Mouse (Mus musculus) midbrain, postnatal 0 days (tissue): ENCODE measurements around the gene Tex37. TPM values are rescaled to one million over a fixed set of nuclear protein-coding genes. Genes with fewer than 3 reads are reported as not detected.

Experiments
- ATAC-seq: fragments of 200-750 bp; cut with Nextera tagmentation; 2 replicates; pipeline ENCODE4 v1.8.0; 2017; ENCODE audit warnings: moderate number of reproducible peaks, mild to moderate bottlenecking, moderate TSS enrichment, moderate library complexity; ENCODE audit not compliant: low FRiP score
- DNase-seq: peaks from one replicate; pipeline ENCODE4 v3.0.0-alpha.2; 2015; ENCODE audit warnings: low spot score
- H3K27ac ChIP-seq: fragments of 300-500 bp; sonication (generic); 2 replicates; pipeline ENCODE4 v1.5.1; 2014; ENCODE audit warnings: low read depth, mild to moderate bottlenecking, low read length, mixed read lengths
- H3K27me3 ChIP-seq: fragments of 300-500 bp; sonication (generic); 2 replicates; pipeline ENCODE4 v1.6.1; 2014; ENCODE audit warnings: low read length, control low read depth, mixed read lengths; ENCODE audit not compliant: insufficient read depth
- H3K36me3 ChIP-seq: fragments of 300-500 bp; sonication (generic); 2 replicates; pipeline ENCODE4 v1.6.1; 2014; ENCODE audit warnings: low read length, control low read depth, mixed read lengths; ENCODE audit not compliant: insufficient read depth
- H3K4me1 ChIP-seq: fragments of 300-500 bp; sonication (generic); 2 replicates; pipeline ENCODE4 v1.6.1; 2014; ENCODE audit warnings: mild to moderate bottlenecking, control low read depth, antibody characterized with exemption, low read length, mixed read lengths; ENCODE audit not compliant: insufficient read depth
- H3K4me2 ChIP-seq: fragments of 300-500 bp; sonication (generic); 2 replicates; pipeline ENCODE4 v1.6.1; 2014; ENCODE audit warnings: low read depth, mild to moderate bottlenecking, low read length, mixed read lengths; ENCODE audit not compliant: poor library complexity, severe bottlenecking
- H3K4me3 ChIP-seq: fragments of 300-500 bp; sonication (generic); 2 replicates; pipeline ENCODE4 v1.5.1; 2014; ENCODE audit warnings: low read depth, mild to moderate bottlenecking, low read length, moderate library complexity
- H3K9ac ChIP-seq: fragments of 300-500 bp; sonication (generic); replicated peaks from 2 replicates; pipeline ENCODE4 v1.6.1; 2014; ENCODE audit warnings: mild to moderate bottlenecking, low read length, moderate library complexity, mixed read lengths; ENCODE audit not compliant: poor library complexity, severe bottlenecking
- H3K9me3 ChIP-seq: fragments of 300-500 bp; sonication (generic); 2 replicates; pipeline ENCODE4 v1.6.1; 2016; ENCODE audit warnings: low read length, control low read depth
- CTCF ChIP-seq: IDR thresholded peaks from 2 replicates; pipeline ENCODE4 v1.5.1; 2016; ENCODE audit warnings: antibody characterized with exemption, mild to moderate bottlenecking
- WGBS: fragments of 180-500 bp; shearing (Covaris S2); extraction: QIAGEN DNeasy Blood & Tissue Kit; methylation state at CpG from one replicate; pipeline ENCODE4 v1.1.7; 2014; 5-methylcytosine and 5-hydroxymethylcytosine counted together
- polyA plus RNA-seq: library from polyadenylated mRNA; unstranded; fragments of >200 nt; fragmentation: Nextera tagmentation; extraction: Ambion mirVana; gene quantifications from 2 replicates; pipeline ENCODE4 v1.2.1, GENCODE M21; 2015
- total RNA-seq: library from RNA; depleted of rRNA; stranded (reverse); fragments of >200 nt; gene quantifications from 2 replicates; pipeline ENCODE4 v1.2.3, GENCODE M21; 2014

Gene Tex37
- total and polyA plus RNA-seq, 2 experiments from 2014 or later = not detected

DNA sequence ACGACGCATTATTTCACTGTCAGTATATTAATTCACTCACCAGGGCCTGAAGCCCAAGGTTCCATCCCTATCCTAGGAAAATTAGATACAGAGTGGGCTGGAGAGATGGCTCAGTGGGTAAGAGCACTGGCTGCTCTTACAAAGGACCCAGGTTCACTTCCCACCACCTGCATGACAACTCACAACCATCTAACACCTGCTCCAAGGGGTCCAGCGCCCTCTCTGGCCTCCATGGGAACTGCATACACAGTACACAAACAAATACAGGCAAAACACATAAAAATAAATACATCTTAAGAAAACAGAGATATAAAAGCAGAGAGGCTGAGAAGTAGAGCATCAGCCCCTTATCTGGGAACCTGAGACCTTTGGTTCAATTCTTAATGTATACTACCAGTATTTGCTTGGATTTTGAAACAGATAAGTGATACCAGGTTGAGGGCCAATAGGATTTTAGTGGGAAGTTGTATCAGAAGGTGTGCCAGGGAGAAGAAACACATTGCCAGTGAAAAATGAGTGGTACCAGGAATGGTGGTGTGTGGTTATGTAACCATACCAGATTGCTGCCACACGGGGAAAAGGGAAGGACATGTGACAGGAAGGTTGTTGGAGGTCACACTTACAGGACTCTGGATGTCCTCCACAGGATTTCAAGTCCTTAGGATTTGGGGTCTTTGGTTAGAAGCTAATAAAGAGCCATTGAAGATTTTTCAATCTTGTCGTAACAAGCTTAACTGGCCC is 44.5 kb downstream of the Tex37 start:
- no peak overlapping the region for H3K4me2 ChIP-seq
- H3K4me1 ChIP-seq = no peaks in the 10 kb centered on the region
- WGBS = 74% methylated on average over 5 of the region's 5 CpGs
- H3K36me3 ChIP-seq = no peaks in the 10 kb centered on the region
- no peak overlapping the region for H3K9ac ChIP-seq
- H3K9me3 ChIP-seq = no peaks in the 10 kb centered on the region
- H3K4me3 ChIP-seq = no peak overlapping the region
- no peak overlapping the region for H3K27ac ChIP-seq
- no peak for ATAC-seq
- peak; percentile 54 for TF ChIP-seq CTCF
- no peak for DNase-seq
- no peaks in the 10 kb centered on the region for H3K27me3 ChIP-seq

DNA sequence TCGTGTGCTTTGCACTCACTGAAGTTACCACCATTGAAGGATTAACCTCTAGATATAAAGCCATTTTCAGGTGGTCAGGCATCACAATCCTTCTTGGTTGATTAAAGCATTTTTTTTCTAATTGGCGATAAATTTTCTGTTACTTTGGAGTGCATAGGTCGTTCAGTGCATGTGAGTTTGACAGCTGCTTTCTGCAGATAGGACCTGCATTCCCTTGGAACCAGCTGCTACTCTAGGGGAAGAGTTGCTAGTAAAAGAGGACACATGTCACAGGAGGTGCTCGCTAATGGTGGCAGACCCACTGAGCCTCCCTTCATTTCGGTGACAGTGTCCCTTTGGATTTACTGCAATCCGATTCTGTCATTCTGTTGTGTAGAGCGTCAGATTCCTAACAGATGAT is 46.2 kb downstream of the Tex37 start:
- no peak overlapping the region for H3K27ac ChIP-seq
- WGBS = 72% methylated on average over 7 of the region's 7 CpGs

DNA sequence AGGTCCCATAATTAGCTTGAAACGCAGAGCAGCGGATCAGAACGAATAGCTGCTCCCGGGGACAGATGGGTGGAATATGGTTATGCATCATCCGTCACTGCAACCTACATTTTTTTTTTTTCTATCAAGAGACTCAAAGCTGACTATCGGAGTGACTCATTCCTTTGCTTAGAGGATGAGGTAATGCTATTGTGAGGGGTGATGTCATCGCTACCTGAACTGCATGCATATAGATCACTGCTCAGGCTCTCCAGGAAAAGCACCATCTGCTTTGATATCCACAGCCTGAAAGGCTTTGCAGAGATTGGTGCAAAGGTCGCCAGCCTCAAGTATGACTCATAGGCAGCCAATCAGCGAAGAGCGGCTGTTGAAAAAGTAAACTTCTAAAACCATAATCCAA is 46.6 kb downstream of the Tex37 start:
- DNase-seq (peak; percentile 64), ATAC-seq (peak; percentile 90)
- H3K36me3 ChIP-seq = no peaks in the 10 kb centered on the region
- TF ChIP-seq CTCF = no peak
- H3K4me2 ChIP-seq = peak overlapping the region; percentile 13; the same call in 1 of the 2 replicates
- H3K27ac ChIP-seq = 0 out of 2 replicates have a peak overlapping the region, but pooled peaks have one; percentile 34
- H3K9ac ChIP-seq = no peak overlapping the region
- WGBS = 66% methylated on average over 10 of the region's 10 CpGs
- H3K4me3 ChIP-seq = no peak overlapping the region
- H3K9me3 ChIP-seq = no peaks in the 10 kb centered on the region
- no peaks in the 10 kb centered on the region for H3K27me3 ChIP-seq
- no peaks in the 10 kb centered on the region for H3K4me1 ChIP-seq

More for the DNA sequence above, 46.2 kb downstream of the Tex37 start:
- H3K27me3 ChIP-seq = no peaks in the 10 kb centered on the region
- no peaks in the 10 kb centered on the region for H3K36me3 ChIP-seq
- no peak for TF ChIP-seq CTCF
- H3K9me3 ChIP-seq = no peaks in the 10 kb centered on the region
- no peaks in the 10 kb centered on the region for H3K4me1 ChIP-seq
- H3K9ac ChIP-seq = no peak overlapping the region
- ATAC-seq = peak; percentile 22; the same call in 1 of the 2 replicates
- H3K4me3 ChIP-seq = no peak overlapping the region
- no peak overlapping the region for H3K4me2 ChIP-seq
- DNase-seq = no peak

DNA sequence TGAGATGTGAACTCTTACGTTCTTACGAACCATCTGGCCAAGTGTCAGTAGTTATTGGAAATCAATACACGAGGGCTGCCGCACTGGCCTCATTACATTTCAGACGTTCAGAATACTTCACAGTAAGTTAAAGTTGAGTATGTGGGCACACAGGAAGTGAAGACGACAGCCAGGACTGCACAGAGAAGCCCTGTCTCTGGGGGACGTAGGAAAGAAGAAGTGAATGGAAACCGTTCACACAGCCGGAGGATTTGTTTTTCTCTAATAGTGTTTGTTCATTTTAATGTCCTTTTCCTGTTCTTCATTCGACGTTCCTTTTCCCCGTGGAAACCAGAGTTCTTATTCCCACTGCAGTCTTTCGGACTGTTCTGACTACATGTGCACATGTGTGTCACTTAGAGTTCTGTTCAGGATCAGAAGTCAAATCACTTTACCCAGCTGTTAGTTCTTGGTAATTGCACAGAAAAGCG is 47.2 kb downstream of the Tex37 start:
- Histone ChIP-seq H3K4me1 (no peaks in the 10 kb centered on the region), H3K9ac (no peak overlapping the region), H3K4me3 (no peak overlapping the region), H3K27me3 (no peaks in the 10 kb centered on the region), H3K9me3 (no peaks in the 10 kb centered on the region), H3K4me2 (peak overlapping the region; percentile 13; the same call in 1 of the 2 replicates), H3K36me3 (no peaks in the 10 kb centered on the region), H3K27ac (0 out of 2 replicates have a peak overlapping the region, but pooled peaks have one; percentile 34)
- DNase-seq (no peak), ATAC-seq (no peak)
- no peak for TF ChIP-seq CTCF
- WGBS = 70% methylated on average over 14 of the region's 14 CpGs

DNA sequence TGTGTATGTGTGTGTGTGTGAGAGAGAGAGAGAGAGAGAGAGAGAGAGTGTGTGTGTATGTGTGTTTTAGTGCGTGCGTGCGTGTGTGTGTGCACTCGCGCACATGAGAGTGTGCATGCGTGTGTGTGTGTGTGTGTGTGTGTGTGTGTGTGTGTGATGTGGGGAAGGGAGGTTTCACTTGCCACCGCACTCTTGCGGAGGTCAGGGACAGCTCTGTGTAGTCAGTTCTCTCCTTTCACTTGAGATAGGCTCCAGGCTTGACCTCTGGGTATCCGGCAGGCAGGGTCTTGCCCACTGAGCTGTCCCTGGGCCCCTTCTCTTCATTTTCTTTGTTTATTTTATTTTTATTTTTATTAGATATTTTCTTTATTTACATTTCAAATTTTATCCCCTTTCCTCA is 51.4 kb downstream of the Tex37 start:
- DNase-seq = no peak
- no peak for ATAC-seq
- Histone ChIP-seq H3K4me3 (no peak overlapping the region), H3K36me3 (no peaks in the 10 kb centered on the region), H3K27ac (no peak overlapping the region), H3K27me3 (no peaks in the 10 kb centered on the region), H3K9me3 (no peaks in the 10 kb centered on the region), H3K9ac (no peak overlapping the region), H3K4me1 (no peaks in the 10 kb centered on the region), H3K4me2 (no peak overlapping the region)
- 91% methylated on average over 9 of the region's 9 CpGs for WGBS
- TF ChIP-seq CTCF = no peak

DNA sequence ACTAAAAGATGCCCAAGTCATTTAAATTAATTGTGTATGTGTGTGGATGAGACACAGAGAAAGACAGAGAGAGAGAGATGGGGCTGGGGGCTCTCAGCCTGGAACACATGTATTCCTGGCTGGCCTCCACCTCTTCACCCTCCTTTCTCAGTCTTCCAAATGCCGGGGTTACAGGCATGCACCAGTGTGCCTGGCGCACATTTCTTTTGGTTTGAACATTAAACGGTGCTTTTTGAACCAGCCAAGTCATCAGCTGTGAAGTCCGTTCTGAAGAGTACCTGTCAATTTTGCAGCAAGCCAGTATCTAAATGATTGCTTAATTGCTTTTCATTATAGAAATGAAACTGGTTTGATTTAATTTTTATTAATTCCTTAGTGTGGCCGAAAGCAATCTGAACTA is 52.0 kb downstream of the Tex37 start:
- H3K4me1 ChIP-seq = no peaks in the 10 kb centered on the region
- H3K27me3 ChIP-seq = no peaks in the 10 kb centered on the region
- ATAC-seq = no peak
- no peaks in the 10 kb centered on the region for H3K9me3 ChIP-seq
- TF ChIP-seq CTCF = no peak
- H3K27ac ChIP-seq = no peak overlapping the region
- no peaks in the 10 kb centered on the region for H3K36me3 ChIP-seq
- DNase-seq = no peak
- H3K9ac ChIP-seq = no peak overlapping the region
- no peak overlapping the region for H3K4me3 ChIP-seq
- WGBS = 58% methylated on average over 5 of the region's 5 CpGs
- H3K4me2 ChIP-seq = no peak overlapping the region
